Mouse (Mus musculus) embryonic facial prominence, embryonic 15.5 days (tissue): ENCODE measurements around the gene Cep89. TPM values are rescaled to one million over a fixed set of nuclear protein-coding genes. Genes with fewer than 3 reads are reported as not detected.

ENCODE experiments used
- ATAC-seq: fragments of 200-750 bp; cut with Nextera tagmentation; 2 replicates; pipeline ENCODE4 v1.8.0; 2017; ENCODE audit warnings: low read depth, moderate TSS enrichment; ENCODE audit not compliant: insufficient number of reproducible peaks, low FRiP score, low TSS enrichment
- H3K27ac ChIP-seq: fragments of 300-500 bp; sonication (generic); replicated peaks from 2 replicates; pipeline ENCODE4 v1.5.1; 2015; ENCODE audit warnings: mild to moderate bottlenecking, inconsistent platforms
- H3K27me3 ChIP-seq: fragments of 300-500 bp; sonication (generic); 2 replicates; pipeline ENCODE4 v1.6.1; 2015; ENCODE audit warnings: inconsistent platforms
- H3K36me3 ChIP-seq: fragments of 300-500 bp; sonication (generic); 2 replicates; pipeline ENCODE4 v1.6.1; 2015; ENCODE audit warnings: mild to moderate bottlenecking, inconsistent platforms
- H3K4me1 ChIP-seq: fragments of 300-500 bp; sonication (generic); 2 replicates; pipeline ENCODE4 v1.6.1; 2015; ENCODE audit warnings: inconsistent platforms
- H3K4me2 ChIP-seq: fragments of 300-500 bp; sonication (generic); replicated peaks from 2 replicates; pipeline ENCODE4 v1.6.1; 2015; ENCODE audit warnings: mild to moderate bottlenecking, inconsistent platforms
- H3K4me3 ChIP-seq: fragments of 300-500 bp; sonication (generic); replicated peaks from 2 replicates; pipeline ENCODE4 v1.5.1; 2015; ENCODE audit warnings: mild to moderate bottlenecking, inconsistent platforms
- H3K9ac ChIP-seq: fragments of 300-500 bp; sonication (generic); 2 replicates; pipeline ENCODE4 v1.6.1; 2015; ENCODE audit warnings: inconsistent platforms
- H3K9me3 ChIP-seq: fragments of 300-500 bp; sonication (generic); replicated peaks from 2 replicates; pipeline ENCODE4 v1.6.1; 2016; ENCODE audit warnings: inconsistent platforms
- WGBS: fragments of 180-500 bp; shearing (Covaris S2); methylation state at CpG from one replicate; pipeline ENCODE4 v1.1.7; 2015; 5-methylcytosine and 5-hydroxymethylcytosine counted together
- polyA plus RNA-seq: library from polyadenylated mRNA; unstranded; fragments of >200 nt; fragmentation: Nextera tagmentation; extraction: Ambion mirVana; gene quantifications from 2 replicates; pipeline ENCODE4 v1.2.1, GENCODE M21; 2015

Cep89 gene
- polyA plus RNA-seq, 1 experiment from 2014 or later = 44.9 TPM

DNA sequence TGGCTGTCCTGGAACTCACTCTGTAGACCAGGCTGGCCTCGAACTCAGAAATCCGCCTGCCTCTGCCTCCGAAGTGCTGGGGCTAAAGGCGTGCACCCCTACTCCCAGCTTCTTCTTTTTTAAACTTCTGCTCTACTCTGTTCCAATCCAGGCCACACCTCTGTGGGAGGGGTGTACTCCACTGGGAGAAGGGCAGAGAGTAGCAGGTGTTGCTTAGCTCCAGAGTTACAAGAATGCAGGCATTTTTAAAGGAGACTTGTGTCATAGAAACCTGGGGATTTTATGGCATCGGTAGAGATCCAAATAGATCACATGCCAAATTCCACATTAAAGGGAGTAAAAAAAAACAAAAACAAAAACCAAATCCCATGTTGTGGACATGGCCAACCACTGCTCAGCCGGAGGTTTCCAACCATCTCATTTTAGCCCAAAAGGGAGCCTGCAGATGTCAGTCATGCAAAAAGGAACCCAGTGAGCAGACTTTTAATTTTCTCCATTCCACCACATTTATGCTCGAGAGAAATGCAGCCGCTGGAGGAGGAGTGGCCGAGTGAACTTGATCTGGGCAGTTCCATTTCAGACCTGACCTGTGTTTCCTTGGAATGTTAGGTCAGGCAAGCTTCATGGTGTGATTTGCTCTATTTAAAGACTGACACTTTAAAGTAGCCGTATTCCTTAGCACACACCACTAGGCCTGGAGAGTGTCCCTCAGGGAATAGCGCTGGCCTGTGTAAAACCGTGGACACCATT, 31.5 kb upstream of the Cep89 start:
- H3K9me3 ChIP-seq = no peaks in the 10 kb centered on the region
- no peak overlapping the region for H3K27ac ChIP-seq
- no peaks in the 10 kb centered on the region for H3K27me3 ChIP-seq
- H3K4me3 ChIP-seq = no peak overlapping the region
- no peak overlapping the region for H3K4me2 ChIP-seq
- WGBS = 54% methylated on average over 12 of the region's 12 CpGs
- ATAC-seq = peak; percentile 51; the same call in 1 of the 2 replicates
- no peak overlapping the region for H3K9ac ChIP-seq
- no peaks in the 10 kb centered on the region for H3K4me1 ChIP-seq
- H3K36me3 ChIP-seq = no peaks in the 10 kb centered on the region

DNA sequence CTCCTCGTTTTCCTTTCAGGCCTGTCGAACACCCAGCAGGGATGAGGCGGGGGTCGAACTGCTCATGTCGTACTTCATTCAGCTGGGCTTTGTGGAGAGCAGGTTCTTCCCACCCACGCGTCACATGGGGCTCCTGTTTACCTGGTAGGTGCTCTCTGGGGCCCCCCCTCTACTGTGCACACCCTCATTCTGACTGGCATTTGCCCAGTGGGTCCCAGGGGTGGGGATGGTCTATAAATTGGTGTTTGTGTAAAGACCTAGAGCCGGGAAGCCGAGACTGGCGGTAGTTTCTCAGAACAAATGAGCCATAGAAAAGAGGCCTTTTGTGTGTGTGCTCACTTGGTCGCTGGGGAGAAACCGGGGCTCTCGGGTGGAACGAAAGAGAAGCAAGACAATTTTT, 25.7 kb upstream of the Cep89 start:
- no peak overlapping the region for H3K9ac ChIP-seq
- H3K4me3 ChIP-seq = no peak overlapping the region
- no peaks in the 10 kb centered on the region for H3K27me3 ChIP-seq
- H3K9me3 ChIP-seq = no peaks in the 10 kb centered on the region
- H3K4me1 ChIP-seq = no peaks in the 10 kb centered on the region
- H3K27ac ChIP-seq = no peak overlapping the region
- H3K4me2 ChIP-seq = no peak overlapping the region
- WGBS = 39% methylated on average over 14 of the region's 14 CpGs
- H3K36me3 ChIP-seq = no peaks in the 10 kb centered on the region
- peak; percentile 36; the same call in 1 of the 2 replicates for ATAC-seq

DNA sequence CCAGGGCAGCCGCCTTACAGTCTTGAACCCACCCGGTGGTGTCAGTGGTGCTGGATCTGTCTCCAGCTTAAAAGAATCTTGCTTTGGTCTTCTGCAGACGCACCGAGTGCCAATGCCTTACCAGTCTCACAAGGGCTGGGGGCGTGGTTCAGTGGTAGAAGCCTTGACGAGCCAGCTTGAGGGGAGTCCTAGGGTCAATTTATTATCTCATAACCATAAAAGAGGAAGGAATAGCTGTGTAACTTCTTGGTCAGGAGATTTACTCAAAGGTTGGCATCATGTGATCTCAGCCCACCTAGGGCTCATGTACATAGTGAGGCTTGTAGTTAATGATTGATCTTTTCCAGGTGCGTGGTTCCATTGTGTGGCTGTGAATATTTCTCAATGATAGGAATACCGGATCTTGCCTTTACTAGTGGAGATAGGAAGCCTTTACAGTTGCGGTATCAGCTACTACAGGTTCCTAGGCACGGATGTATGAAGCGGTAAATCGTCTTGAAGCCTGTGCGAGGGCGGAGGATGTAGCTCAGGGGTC, 24.3 kb upstream of the Cep89 start:
- no peaks in the 10 kb centered on the region for H3K27me3 ChIP-seq
- H3K9me3 ChIP-seq = no peaks in the 10 kb centered on the region
- H3K27ac ChIP-seq = no peak overlapping the region
- H3K9ac ChIP-seq = no peak overlapping the region
- WGBS = 91% methylated on average over 14 of the region's 14 CpGs
- H3K4me3 ChIP-seq = no peak overlapping the region
- no peaks in the 10 kb centered on the region for H3K36me3 ChIP-seq
- ATAC-seq = no peak
- H3K4me1 ChIP-seq = no peaks in the 10 kb centered on the region
- H3K4me2 ChIP-seq = no peak overlapping the region

DNA sequence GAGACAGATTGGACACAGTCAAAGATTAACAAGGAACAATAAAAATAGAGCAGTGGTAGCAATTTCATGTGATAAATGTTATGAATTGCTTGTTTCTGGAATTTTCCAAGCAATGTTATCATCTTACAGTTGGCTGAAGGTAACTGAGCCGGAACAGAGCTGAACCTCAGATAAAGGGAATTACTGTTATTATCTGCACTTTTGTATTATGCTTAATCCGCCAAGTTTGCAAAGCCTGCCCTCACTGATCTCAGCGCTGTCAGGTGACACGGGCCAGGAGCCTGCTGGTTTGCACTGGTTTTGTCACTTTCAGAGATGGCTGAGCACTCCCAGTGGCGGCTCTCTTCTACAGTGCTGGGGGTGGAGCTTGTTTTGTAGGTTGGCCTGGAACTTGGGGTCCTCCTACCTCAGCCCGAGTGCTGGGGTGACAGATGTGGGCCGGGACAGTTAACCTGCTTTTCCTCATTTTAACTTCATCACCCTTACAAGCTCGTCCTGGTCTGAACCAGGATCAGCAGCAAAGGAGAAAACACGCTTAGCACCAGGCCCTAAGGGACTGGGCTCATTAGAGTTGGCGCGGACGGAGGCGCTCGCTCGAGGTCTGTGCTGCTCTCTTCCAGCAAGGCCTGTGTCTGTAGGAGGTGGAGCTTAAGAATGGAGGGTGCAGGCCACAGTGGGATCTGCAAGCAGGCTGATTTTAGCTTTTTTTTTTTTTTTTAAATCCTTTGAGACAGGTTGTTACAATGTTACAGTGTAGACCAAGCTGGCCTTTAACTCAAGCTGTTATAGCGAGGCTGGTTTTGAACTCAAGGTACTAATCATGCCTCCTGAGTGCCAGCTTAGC, 23.5 kb upstream of the Cep89 start:
- Histone ChIP-seq H3K36me3 (no peaks in the 10 kb centered on the region), H3K4me1 (no peaks in the 10 kb centered on the region), H3K9ac (no peak overlapping the region), H3K27me3 (no peaks in the 10 kb centered on the region), H3K27ac (no peak overlapping the region), H3K9me3 (no peaks in the 10 kb centered on the region), H3K4me2 (no peak overlapping the region), H3K4me3 (no peak overlapping the region)
- ATAC-seq = peak; percentile 46; the same call in 1 of the 2 replicates
- 57% methylated on average over 16 of the region's 16 CpGs for WGBS

DNA sequence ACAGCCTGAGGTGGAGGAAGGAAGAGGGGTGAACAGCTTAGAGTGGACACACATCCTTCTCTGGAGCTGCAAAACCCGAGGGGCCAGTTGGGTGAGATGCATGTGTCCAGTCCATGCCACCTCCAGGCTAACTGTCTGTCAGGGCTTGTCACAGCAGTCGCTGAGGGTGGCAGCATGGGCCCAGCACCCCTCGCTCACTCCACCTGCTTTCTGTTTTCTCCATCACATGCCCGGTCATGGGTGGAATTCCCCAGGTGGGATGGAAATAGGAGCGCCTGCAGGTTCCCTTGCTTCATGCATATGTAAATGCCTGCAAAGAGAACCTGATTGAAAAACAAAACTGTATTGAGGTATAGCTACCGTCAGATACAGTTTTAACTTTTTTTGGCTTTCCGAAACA, 22.6 kb upstream of the Cep89 start:
- no peak overlapping the region for H3K4me2 ChIP-seq
- H3K4me1 ChIP-seq = no peaks in the 10 kb centered on the region
- H3K9ac ChIP-seq = no peak overlapping the region
- 77% methylated on average over 7 of the region's 7 CpGs for WGBS
- no peak for ATAC-seq
- no peak overlapping the region for H3K27ac ChIP-seq
- no peaks in the 10 kb centered on the region for H3K27me3 ChIP-seq
- H3K36me3 ChIP-seq = no peaks in the 10 kb centered on the region
- H3K4me3 ChIP-seq = no peak overlapping the region
- no peaks in the 10 kb centered on the region for H3K9me3 ChIP-seq

DNA sequence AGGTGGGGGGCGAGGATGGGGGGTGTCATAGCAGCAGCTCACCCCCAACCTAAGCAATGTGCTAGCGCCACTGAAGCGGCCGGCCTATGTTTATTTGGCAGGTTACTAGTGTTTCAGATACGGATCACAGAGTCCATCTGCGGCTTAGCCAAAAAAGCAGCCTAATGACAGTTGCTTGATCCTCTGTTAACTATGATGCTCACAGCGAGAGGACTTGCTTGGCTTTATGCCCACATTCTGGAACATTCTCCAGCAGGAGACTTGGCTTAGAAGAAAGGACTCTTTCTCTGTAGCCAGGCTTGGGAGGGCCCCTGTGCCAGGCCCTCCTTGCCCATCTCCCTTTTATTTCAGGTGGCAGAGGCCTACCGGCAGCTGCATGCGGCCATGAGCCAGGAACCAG, 20.2 kb upstream of the Cep89 start:
- ATAC-seq = no peak
- WGBS = 82% methylated on average over 9 of the region's 9 CpGs

DNA sequence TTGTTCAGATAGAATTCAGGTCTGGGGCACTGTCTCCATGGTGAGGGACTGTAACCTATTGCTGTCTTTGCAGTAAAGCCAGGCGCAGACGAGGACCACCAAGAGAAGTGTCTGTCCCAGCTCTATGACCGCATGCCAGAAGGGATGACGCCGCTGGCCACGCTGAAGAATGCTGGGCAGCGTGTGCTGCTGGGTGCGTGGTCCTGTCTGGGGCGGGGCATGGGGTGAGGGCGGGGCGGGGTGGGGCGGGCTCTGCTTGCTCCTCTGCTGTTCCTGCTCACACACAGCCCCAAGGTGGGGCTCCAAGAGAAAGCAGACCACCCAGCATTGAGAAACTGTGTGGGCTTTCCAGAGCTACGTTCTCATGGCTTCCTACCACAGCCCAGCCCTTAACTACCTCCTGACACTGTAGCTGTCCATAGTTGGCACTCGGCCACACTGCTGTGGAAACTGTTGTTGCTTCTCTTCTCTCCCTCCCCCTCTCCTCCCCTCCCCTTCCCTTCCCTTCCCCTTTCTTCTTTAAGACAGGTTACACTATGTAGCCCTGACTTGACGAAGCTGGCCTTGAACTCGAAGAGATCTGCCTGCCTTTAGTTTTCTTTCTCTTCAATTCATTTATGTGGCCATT, 17.2 kb upstream of the Cep89 start:
- WGBS = 42% methylated on average over 16 of the region's 16 CpGs
- Histone ChIP-seq H3K36me3 (no peaks in the 10 kb centered on the region), H3K4me1 (0 out of 2 replicates have a peak, but pooled peaks cover 4% of the 10 kb centered on the region), H3K4me2 (peak overlapping the region; percentile 25; the same call in 1 of the 2 replicates), H3K27me3 (no peaks in the 10 kb centered on the region), H3K27ac (no peak overlapping the region), H3K9ac (no peak overlapping the region), H3K4me3 (no peak overlapping the region), H3K9me3 (no peaks in the 10 kb centered on the region)
- no peak for ATAC-seq

More for the DNA sequence above, 20.2 kb upstream of the Cep89 start:
- no peaks in the 10 kb centered on the region for H3K27me3 ChIP-seq
- no peaks in the 10 kb centered on the region for H3K36me3 ChIP-seq
- H3K9me3 ChIP-seq = no peaks in the 10 kb centered on the region
- no peak overlapping the region for H3K4me3 ChIP-seq
- no peak overlapping the region for H3K27ac ChIP-seq
- H3K9ac ChIP-seq = no peak overlapping the region
- 0 out of 2 replicates have a peak, but pooled peaks cover 4% of the 10 kb centered on the region for H3K4me1 ChIP-seq
- H3K4me2 ChIP-seq = no peak overlapping the region

DNA sequence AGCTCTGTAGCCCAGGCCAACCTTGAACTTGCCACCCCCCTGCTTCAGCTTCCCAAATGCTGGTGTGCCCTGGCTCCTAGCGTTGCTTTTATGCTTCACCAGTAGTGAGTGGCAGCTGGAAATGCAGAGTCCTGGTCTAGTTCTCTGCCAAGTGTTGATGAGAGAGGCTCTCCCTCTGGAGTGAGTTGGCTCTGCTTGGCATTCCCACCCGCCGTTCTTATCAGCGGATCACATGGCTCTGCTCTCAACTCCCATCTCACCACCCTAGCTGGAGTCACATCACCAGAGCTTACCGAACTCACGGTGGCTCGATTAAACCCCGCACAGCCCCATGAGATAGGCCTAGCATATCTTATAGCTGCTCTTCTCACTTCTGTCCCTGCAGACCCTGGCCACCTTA, 16.5 kb upstream of the Cep89 start:
- H3K9ac ChIP-seq = no peak overlapping the region
- H3K27ac ChIP-seq = no peak overlapping the region
- H3K36me3 ChIP-seq = no peaks in the 10 kb centered on the region
- H3K4me2 ChIP-seq = no peak overlapping the region
- no peaks in the 10 kb centered on the region for H3K9me3 ChIP-seq
- H3K27me3 ChIP-seq = no peaks in the 10 kb centered on the region
- WGBS = 85% methylated on average over 8 of the region's 8 CpGs
- 0 out of 2 replicates have a peak, but pooled peaks cover 4% of the 10 kb centered on the region for H3K4me1 ChIP-seq
- H3K4me3 ChIP-seq = no peak overlapping the region
- ATAC-seq = no peak

DNA sequence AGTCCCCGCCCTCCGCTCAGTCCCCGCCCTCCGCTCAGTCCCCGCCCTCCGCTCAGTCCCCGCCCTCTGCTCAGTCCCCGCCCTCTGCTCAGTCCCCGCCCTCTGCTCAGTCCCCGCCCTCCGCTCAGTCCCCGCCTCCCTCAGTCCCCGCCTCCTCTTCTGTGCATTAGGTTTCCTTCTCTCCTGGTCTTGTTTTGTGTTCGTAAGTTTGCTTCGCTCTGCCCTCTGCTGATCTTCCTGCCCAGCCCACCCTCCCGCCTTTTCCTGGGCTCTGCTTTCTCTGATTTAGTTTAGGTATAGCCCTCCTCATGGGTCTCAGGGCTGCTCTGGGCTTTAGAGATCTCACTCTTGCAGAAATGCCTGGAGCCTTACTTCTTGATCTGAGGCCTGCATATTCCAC, 15.0 kb upstream of the Cep89 start:
- Histone ChIP-seq H3K36me3 (no peaks in the 10 kb centered on the region), H3K4me3 (no peak overlapping the region), H3K9me3 (no peaks in the 10 kb centered on the region), H3K9ac (no peak overlapping the region), H3K27me3 (no peaks in the 10 kb centered on the region), H3K27ac (no peak overlapping the region), H3K4me2 (no peak overlapping the region), H3K4me1 (0 out of 2 replicates have a peak, but pooled peaks cover 4% of the 10 kb centered on the region)
- no peak for ATAC-seq
- 43% methylated on average over 15 of the region's 16 CpGs for WGBS

DNA sequence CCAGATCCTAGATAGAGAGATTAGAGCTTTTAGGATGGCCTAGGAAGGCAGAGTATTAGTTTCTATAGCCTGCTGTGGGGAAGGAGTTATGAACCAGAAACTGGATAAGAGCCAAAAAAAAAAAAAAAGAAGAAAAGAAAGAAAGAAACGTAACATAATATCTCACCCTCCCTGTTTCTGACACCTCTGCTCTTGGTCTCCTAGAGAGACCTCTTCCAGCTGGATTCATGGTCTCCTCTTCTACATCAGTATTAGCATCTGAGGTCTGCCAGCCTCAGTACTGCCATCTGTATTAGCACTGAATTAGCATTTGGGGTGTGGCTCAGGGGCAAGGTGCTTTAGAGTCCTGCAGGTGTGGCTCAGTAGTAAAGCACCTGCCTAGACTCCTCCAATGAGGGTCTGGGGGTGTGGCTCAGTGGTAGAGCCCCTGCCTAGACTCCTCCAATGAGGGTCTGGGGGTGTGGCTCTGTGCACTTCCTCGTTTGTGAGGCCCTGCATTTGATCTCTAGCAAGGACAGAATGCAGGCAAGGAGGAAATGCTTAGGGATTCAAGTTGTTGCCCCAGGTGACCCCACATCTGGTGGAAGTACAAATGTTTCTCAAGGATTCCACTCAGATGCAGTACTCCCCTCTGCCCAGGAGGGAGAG, 14.0 kb upstream of the Cep89 start:
- 34% methylated on average over 2 of the region's 2 CpGs for WGBS
- ATAC-seq = no peak
- no peak overlapping the region for H3K4me2 ChIP-seq

More for the DNA sequence above, 14.0 kb upstream of the Cep89 start:
- Histone ChIP-seq H3K9ac (no peak overlapping the region), H3K4me3 (no peak overlapping the region), H3K9me3 (no peaks in the 10 kb centered on the region), H3K27ac (no peak overlapping the region), H3K4me1 (0 out of 2 replicates have a peak, but pooled peaks cover 4% of the 10 kb centered on the region), H3K27me3 (no peaks in the 10 kb centered on the region), H3K36me3 (no peaks in the 10 kb centered on the region)
